Mouse (Mus musculus): ENCODE results near the gene Zfp420.

GRCm38 (mm10) chr7:29904101-29904500 lies 44.3 kb downstream of the Zfp420 start:
- TF ChIP-seq CTCF (conservative IDR thresholded peaks at IDR 0.05; ENCODE audit: low read length) (no peak), NANOG (IDR thresholded peaks at IDR 0.05; ENCODE audit: borderline replicate concordance, low read length) (no peak)
